Mouse (Mus musculus) brain, embryonic 18.5 days (tissue): ENCODE measurements around the gene L3hypdh.
"Not testable (repeated sequence)": the region's sequence is repeated elsewhere in the genome, so short reads cannot be mapped to it uniquely, and the experiment has no call there.

Experiments
- DNase-seq: peaks from one replicate; pipeline ENCODE4 v3.0.0-alpha.2; 2012; ENCODE audit warnings: low read depth, low spot score

The L3hypdh gene

DNA sequence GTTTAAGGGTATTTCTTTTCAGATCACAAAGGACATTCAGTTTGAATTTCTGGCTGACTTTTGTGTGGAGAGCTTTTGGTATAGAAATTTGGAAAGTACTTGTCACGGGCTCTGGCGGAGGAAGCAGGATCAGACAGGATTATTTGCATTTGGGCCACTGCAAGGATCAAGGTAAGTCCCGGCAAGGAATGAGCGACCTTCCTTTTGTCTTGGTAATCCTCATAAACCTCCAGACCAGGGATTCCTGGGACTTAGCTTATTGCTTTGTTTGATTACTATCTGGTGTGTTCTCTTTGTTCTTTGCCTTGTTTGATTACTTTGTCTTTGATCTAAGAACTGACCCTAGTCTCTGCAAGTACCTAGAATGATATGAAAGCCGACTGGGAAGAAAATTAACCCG lies 31.4 kb downstream of the L3hypdh start:
- DNase-seq = no peak

- no peak for DNase-seq
These were observed 31.9 kb downstream of the L3hypdh start for GRCm38 (mm10) chr12:72053303-72053702.

DNA sequence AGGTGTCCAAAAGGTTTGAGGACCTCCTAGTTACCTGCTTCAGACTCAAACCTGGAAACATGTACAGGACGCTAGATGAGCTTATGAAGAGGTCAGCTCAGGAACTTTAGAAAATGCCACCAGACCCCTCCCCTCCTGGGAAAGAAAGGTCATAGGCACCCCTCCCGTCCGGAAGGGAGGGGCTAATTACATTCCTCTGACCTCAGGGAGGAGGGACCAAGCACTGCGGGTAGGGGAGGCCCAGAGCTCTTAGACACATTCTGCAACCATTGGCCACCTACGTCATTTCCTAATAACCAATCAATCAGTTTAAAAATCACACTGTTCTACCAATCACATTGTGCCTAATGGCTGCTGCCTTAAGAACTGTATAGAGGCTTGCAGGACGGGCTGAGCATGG lies 32.7 kb downstream of the L3hypdh start:
- no peak for DNase-seq

DNA sequence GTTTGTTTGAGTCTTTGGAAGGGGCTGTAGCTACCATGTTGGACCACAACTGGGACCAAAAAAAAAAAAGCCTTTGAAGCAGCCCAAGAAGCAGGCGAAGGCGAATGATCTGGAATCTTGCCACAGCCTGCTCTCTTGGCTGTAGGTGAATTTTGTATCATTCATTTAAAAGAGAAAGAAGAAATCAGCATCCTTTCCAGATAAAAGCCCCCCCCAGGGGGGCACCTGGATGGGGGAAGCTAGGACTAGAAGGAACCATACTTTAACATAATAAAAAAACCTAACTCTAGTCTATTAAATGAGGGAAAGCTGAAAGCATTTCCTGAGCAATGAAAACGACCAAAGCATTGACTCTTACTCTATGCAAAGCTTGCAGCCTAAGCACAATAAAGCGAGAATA lies 34.4 kb downstream of the L3hypdh start:
- DNase-seq = no peak

DNA sequence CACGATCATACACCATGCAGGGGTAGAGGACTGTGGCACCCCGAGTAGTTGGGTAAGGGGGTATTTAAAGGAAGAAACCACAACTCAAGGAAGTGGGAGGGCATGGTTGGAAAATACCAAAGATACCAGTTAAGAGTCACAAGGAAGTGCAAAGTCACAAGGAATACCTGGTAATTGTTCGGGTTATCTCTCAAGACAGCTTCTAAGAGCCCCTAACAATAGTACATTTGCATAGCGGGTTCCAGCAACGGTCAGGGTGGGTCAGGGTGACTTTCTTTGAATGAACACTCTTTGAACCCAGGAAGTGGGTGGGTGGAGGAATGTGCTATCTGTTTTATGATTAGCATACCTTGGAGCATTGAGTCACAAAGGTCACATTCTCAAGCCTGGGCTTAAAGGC lies 35.1 kb downstream of the L3hypdh start:
- DNase-seq = not testable (repeated sequence)

- DNase-seq = no peak
These were observed 37.7 kb downstream of the L3hypdh start for GRCm38 (mm10) chr12:72047513-72047912.

DNA sequence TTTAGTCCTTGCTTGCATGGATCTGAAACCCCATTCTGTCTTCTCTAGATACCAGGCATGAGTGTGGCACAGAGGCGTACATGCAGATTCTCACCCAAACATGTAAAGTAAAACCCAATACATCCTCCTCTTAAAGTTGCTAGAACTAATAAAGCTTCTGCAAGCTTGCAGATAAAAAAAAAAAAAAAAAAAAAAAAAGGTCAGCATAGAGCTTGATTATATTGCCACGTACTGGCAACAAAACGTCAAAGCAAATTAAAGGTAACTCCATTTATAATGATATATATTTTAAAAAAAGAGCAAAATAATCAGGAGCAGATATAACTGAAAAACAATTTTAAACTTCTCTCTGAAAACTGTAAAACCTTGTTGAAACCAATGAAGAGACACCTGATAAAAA lies 44.0 kb downstream of the L3hypdh start:
- DNase-seq = no peak

DNA sequence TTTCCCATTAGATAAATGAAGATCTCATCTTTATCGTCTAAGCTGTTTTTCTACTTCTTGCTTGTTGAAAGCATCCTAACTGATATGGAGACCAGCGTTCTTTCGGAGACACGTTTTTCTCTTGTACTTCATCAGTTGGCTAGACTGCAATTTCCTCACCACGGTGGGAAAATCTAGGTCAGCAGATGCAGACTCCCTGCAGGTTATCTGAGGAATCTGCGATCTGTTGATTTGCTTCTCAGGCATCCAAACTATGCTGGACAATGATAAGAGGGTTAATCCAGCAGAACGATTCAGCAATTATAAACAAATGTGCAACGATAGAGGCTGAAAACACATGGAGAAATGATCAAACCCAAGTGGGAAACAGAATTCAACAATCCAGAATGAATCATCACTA lies 45.7 kb downstream of the L3hypdh start:
- DNase-seq = no peak

GRCm38 (mm10) chr12:72038866-72039265 lies 46.4 kb downstream of the L3hypdh start:
- no peak for DNase-seq

DNA sequence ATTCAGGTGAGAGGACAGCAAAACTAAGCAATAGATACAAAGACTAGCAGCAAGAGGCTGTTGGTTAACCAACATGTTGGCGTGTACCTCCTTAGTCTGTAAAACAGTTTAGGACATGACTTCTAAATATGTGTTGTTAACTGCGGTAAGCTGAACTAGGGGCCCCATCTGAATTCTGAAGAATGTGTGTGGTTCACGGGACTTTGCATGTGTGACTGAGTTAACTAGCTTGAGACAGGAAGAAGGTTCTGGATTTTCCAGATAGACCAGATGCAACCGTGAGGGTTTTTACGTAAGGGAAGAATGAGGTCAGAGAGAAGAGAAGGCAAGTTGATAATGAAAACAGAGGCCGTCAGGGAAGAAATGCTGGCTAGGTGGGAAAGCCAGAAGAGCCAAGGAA lies 48.2 kb downstream of the L3hypdh start:
- DNase-seq = no peak

DNA sequence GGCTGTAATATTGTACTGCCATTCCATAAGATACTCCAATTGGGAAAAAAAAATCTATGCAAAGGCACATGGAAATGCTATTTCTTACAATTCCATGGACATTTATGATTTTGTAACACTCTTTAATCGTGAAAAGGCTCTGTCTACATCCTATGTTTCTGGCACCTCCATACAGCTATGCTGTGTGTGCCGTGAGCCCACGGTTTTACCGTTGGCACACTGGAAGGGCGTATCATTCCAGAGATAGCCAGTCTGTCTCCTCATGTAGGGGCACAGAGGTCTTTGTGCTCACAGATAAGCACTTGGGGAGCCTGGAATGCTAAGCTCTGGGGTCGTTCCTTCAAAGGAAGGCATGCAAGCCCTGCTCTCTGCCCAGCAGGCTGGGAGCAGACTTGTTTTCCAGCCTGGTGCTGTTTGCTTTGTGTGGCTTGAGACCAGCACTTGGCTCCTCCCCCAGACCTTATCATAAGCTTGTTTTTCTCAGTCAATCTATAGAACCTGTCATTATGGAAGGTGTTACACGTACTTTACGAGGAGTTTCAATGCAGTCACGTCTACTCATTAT lies 49.1 kb downstream of the L3hypdh start:
- no peak for DNase-seq

DNA sequence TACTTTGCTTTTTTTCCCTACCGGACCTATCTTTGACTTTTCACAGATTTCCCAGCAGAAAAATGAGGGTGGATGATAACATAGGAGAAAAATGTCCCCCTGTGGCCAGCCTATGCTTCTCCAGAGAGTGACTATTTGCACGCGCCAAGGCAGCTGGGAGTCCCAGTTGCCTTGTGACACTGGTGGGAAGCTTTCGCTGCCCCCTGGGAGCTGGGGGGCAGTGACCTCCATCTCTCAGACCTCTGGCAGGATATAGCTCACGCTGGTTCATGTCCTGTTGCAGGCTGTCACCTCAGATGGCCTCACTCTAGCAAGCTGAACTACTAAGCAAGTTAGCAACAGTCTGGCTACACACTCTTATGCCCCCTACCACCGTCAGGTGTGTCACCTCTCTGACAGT lies 53.4 kb downstream of the L3hypdh start:
- no peak for DNase-seq

DNA sequence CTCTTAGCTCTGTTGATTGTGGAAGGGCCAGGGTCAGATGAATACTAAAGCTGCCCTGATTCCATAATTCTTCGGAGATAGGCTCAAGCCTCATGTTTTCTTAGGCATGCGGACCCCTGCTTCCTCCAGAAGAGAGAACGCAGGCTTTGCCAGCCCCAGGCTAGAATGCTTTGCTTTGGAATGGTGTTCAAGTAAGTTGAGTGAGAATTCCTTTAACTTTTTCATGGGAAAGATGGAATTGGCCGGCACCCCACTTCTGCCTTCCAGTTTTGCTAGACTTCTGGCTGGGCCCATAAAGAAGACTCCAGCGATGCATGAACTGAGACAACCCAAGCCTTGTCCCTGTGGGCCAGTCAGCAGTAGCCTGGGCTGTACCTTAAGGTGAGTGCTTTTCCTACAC lies 54.1 kb downstream of the L3hypdh start:
- DNase-seq = no peak

GRCm38 (mm10) chr12:72025275-72025795 lies 59.9 kb downstream of the L3hypdh start:
- no peak for DNase-seq

DNA sequence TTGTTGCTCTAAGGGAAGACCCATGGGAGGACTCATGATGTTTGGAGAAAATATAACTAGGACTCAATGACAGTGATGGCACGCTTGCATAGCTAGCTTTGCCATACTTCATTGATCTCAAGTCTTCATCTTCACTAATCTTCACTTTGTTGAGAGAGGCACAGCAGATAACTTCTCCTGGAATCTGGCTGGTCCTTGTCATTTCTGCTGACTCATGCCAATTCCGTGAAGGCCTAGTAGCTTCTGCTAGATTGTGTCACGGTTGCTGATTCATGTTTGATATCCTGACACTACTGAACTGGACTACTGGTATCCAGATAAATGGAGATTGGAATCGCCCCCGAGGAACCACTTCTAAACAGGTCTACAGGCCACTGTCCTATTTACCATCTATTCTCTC lies 61.7 kb downstream of the L3hypdh start:
- no peak for DNase-seq
